Mouse (Mus musculus): ENCODE results near the gene Pex11g. TPM values are rescaled to one million over a fixed set of nuclear protein-coding genes. Genes with fewer than 3 reads are reported as not detected.

The Pex11g gene
- total and polyA plus RNA-seq, 2 experiments, result 27.8 to 51.2 TPM

GRCm38 (mm10) chr8:3417455-3417854 is 50.0 kb downstream of the Pex11g start:
- H3K4me1 ChIP-seq (ENCODE audit: control insufficient read depth, insufficient read depth, low read length), result peaks cover 38% of the 10 kb centered on the region
- TF ChIP-seq CTCF (IDR thresholded peaks at IDR 0.05; ENCODE audit: low read depth, low read length) (no peak), POLR2A (IDR thresholded peaks at IDR 0.05; ENCODE audit: extremely low read depth, insufficient read depth, low read length) (no peak)
- H3K4me3 ChIP-seq (ENCODE audit: insufficient read depth, low read depth, low read length), result no peak overlapping the region
- WGBS, result 21% methylated on average over 8 of the region's 8 CpGs
- H3K36me3 ChIP-seq (ENCODE audit: control insufficient read depth, insufficient read depth, low read length), result no peaks in the 10 kb centered on the region
- DNase-seq (ENCODE audit: extremely low read depth, low read depth, low spot score), result peak; percentile 77
- H3K27me3 ChIP-seq (ENCODE audit: control insufficient read depth, insufficient read depth, low read length), result no peaks in the 10 kb centered on the region
- H3K9ac ChIP-seq (ENCODE audit: low read depth, low read length), result peak overlapping the region; percentile 29; the same call in 1 of the 2 replicates
- peak overlapping the region; percentile 60 for H3K27ac ChIP-seq (replicated peaks; ENCODE audit: insufficient read depth, low read depth, low read length)
- H3K79me2 ChIP-seq (ENCODE audit: control insufficient read depth, insufficient read depth, low read length), result peaks cover 31% of the 10 kb centered on the region

DNA sequence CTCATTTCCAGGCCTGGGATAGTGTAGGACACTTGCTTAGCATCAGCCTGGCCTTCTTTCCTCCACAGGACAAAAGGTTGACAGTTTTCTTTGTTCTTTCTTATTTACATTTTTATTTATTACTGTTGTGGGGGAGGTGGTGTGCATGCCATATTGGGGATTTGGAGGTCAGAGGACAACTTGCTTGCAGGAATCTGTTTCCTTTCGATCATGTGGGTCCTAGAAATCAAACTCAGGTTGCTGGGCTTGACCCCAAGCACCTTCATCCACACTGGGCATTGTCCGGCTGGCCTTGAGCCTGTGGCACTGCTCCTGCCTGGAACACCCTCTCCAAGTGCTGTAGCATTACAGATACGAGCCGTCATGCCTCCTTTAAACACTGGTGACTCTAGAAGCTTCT is 50.6 kb downstream of the Pex11g start:
- no peak overlapping the region for H3K4me3 ChIP-seq (ENCODE audit: insufficient read depth, low read depth, low read length)
- peak; percentile 84 for DNase-seq (ENCODE audit: extremely low read depth, low read depth, low spot score)
- peak overlapping the region; percentile 54 for H3K27ac ChIP-seq (replicated peaks; ENCODE audit: insufficient read depth, low read depth, low read length)
- H3K9ac ChIP-seq (ENCODE audit: low read depth, low read length), result no peak overlapping the region
- WGBS, result 36% methylated on average over 4 of the region's 4 CpGs
- TF ChIP-seq POLR2A (IDR thresholded peaks at IDR 0.05; ENCODE audit: extremely low read depth, insufficient read depth, low read length) (no peak), CTCF (IDR thresholded peaks at IDR 0.05; ENCODE audit: low read depth, low read length) (no peak)
- H3K36me3 ChIP-seq (ENCODE audit: control insufficient read depth, insufficient read depth, low read length), result no peaks in the 10 kb centered on the region
- no peaks in the 10 kb centered on the region for H3K27me3 ChIP-seq (ENCODE audit: control insufficient read depth, insufficient read depth, low read length)
- H3K4me1 ChIP-seq (ENCODE audit: control insufficient read depth, insufficient read depth, low read length), result peaks cover 43% of the 10 kb centered on the region
- peaks cover 31% of the 10 kb centered on the region for H3K79me2 ChIP-seq (ENCODE audit: control insufficient read depth, insufficient read depth, low read length)

GRCm38 (mm10) chr8:3415661-3416060 is 51.8 kb downstream of the Pex11g start:
- 25% methylated on average over 6 of the region's 6 CpGs for WGBS
- peak overlapping the region; percentile 49; the same call in 1 of the 2 replicates for H3K9ac ChIP-seq (ENCODE audit: low read depth, low read length)
- peak; percentile 88 for DNase-seq (ENCODE audit: extremely low read depth, low read depth, low spot score)
- H3K27ac ChIP-seq (replicated peaks; ENCODE audit: insufficient read depth, low read depth, low read length), result peak overlapping the region; percentile 78
- no peaks in the 10 kb centered on the region for H3K27me3 ChIP-seq (ENCODE audit: control insufficient read depth, insufficient read depth, low read length)
- H3K4me3 ChIP-seq (ENCODE audit: insufficient read depth, low read depth, low read length), result no peak overlapping the region
- no peak for TF ChIP-seq CTCF (IDR thresholded peaks at IDR 0.05; ENCODE audit: low read depth, low read length)
- TF ChIP-seq POLR2A (IDR thresholded peaks at IDR 0.05; ENCODE audit: extremely low read depth, insufficient read depth, low read length), result no peak
- peaks cover 52% of the 10 kb centered on the region for H3K4me1 ChIP-seq (ENCODE audit: control insufficient read depth, insufficient read depth, low read length)
- H3K79me2 ChIP-seq (ENCODE audit: control insufficient read depth, insufficient read depth, low read length), result peaks cover 22% of the 10 kb centered on the region
- no peaks in the 10 kb centered on the region for H3K36me3 ChIP-seq (ENCODE audit: control insufficient read depth, insufficient read depth, low read length)

DNA sequence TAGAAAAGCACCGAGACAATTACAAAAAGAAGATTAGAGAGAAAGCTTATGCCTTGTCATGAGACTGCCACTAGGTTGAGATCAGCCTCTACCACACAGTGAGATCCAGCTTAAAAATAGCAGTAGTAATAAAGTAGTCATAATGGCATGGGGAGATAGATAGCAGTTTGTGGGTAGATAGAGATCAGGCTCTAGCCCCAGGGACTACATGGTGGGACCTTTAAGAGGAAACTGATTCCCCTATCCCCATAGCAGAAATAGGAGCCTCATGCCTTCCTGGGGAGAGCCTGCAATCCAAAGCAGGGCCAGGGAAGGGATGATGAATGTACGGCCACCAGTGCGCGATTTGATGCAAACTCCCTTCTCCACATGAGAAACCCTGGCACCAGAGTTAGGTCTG is 52.2 kb downstream of the Pex11g start:
- Histone ChIP-seq H3K36me3 (ENCODE audit: control insufficient read depth, insufficient read depth, low read length) (no peaks in the 10 kb centered on the region), H3K4me1 (ENCODE audit: control insufficient read depth, insufficient read depth, low read length) (peaks cover 52% of the 10 kb centered on the region), H3K27ac (replicated peaks; ENCODE audit: insufficient read depth, low read depth, low read length) (peak overlapping the region; percentile 78), H3K9ac (ENCODE audit: low read depth, low read length) (0 out of 2 replicates have a peak overlapping the region, but pooled peaks have one; percentile 20), H3K27me3 (ENCODE audit: control insufficient read depth, insufficient read depth, low read length) (no peaks in the 10 kb centered on the region), H3K4me3 (ENCODE audit: insufficient read depth, low read depth, low read length) (no peak overlapping the region), H3K79me2 (ENCODE audit: control insufficient read depth, insufficient read depth, low read length) (peaks cover 22% of the 10 kb centered on the region)
- TF ChIP-seq POLR2A (IDR thresholded peaks at IDR 0.05; ENCODE audit: extremely low read depth, insufficient read depth, low read length), result no peak
- TF ChIP-seq CTCF (IDR thresholded peaks at IDR 0.05; ENCODE audit: low read depth, low read length), result no peak
- WGBS, result 44% methylated on average over 4 of the region's 4 CpGs
- no peak for DNase-seq (ENCODE audit: extremely low read depth, low read depth, low spot score)

DNA sequence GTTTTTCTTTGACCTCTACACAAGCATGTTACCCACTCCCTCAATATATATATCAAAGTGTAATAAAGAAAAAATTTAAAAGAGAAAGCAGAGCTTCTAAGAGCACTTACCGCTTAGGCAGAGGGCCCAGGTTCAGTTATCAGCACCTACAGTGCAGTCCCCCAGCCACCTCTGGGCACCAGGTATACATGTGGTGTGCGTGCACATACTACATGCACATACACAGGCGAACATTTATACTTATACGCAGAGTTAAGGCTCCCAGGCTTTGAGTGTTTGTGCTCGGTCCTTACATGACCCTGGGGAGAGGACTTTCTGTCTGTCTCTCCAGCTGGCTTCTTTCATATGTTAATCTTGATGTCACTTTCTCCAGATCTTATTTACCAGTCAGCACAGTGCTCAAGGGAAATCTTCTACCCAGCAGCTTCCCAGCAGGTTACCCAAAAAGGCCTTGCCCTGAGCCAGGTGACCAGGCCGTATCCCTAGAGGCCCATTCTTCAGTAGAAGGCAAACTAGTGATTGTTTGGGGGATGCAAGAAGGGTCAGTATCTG is 52.8 kb downstream of the Pex11g start:
- H3K27ac ChIP-seq (replicated peaks; ENCODE audit: insufficient read depth, low read depth, low read length), result peak overlapping the region; percentile 59
- 88% methylated on average over 6 of the region's 6 CpGs for WGBS
- no peaks in the 10 kb centered on the region for H3K36me3 ChIP-seq (ENCODE audit: control insufficient read depth, insufficient read depth, low read length)
- DNase-seq (ENCODE audit: extremely low read depth, low read depth, low spot score), result no peak
- no peak overlapping the region for H3K4me3 ChIP-seq (ENCODE audit: insufficient read depth, low read depth, low read length)
- peaks cover 21% of the 10 kb centered on the region for H3K79me2 ChIP-seq (ENCODE audit: control insufficient read depth, insufficient read depth, low read length)
- TF ChIP-seq POLR2A (IDR thresholded peaks at IDR 0.05; ENCODE audit: extremely low read depth, insufficient read depth, low read length), result no peak
- TF ChIP-seq CTCF (IDR thresholded peaks at IDR 0.05; ENCODE audit: low read depth, low read length), result no peak
- H3K4me1 ChIP-seq (ENCODE audit: control insufficient read depth, insufficient read depth, low read length), result peaks cover 52% of the 10 kb centered on the region
- H3K27me3 ChIP-seq (ENCODE audit: control insufficient read depth, insufficient read depth, low read length), result no peaks in the 10 kb centered on the region
- no peak overlapping the region for H3K9ac ChIP-seq (ENCODE audit: low read depth, low read length)

- H3K4me3 ChIP-seq (ENCODE audit: insufficient read depth, low read depth, low read length), result no peak overlapping the region
- TF ChIP-seq POLR2A (IDR thresholded peaks at IDR 0.05; ENCODE audit: extremely low read depth, insufficient read depth, low read length) (no peak), CTCF (IDR thresholded peaks at IDR 0.05; ENCODE audit: low read depth, low read length) (no peak)
- H3K27ac ChIP-seq (replicated peaks; ENCODE audit: insufficient read depth, low read depth, low read length), result no peak overlapping the region
- peaks cover 10% of the 10 kb centered on the region; the same call in 1 of the 2 replicates for H3K79me2 ChIP-seq (ENCODE audit: control insufficient read depth, insufficient read depth, low read length)
- H3K4me1 ChIP-seq (ENCODE audit: control insufficient read depth, insufficient read depth, low read length), result peaks cover 50% of the 10 kb centered on the region
- WGBS, result 92% methylated on average over 1 of the region's 1 CpGs
- no peaks in the 10 kb centered on the region for H3K27me3 ChIP-seq (ENCODE audit: control insufficient read depth, insufficient read depth, low read length)
- no peak for DNase-seq (ENCODE audit: extremely low read depth, low read depth, low spot score)
- no peak overlapping the region for H3K9ac ChIP-seq (ENCODE audit: low read depth, low read length)
- H3K36me3 ChIP-seq (ENCODE audit: control insufficient read depth, insufficient read depth, low read length), result no peaks in the 10 kb centered on the region
Measured at GRCm38 (mm10) chr8:3412816-3413215, 54.7 kb downstream of the Pex11g start.
